Mouse (Mus musculus) MEL (cell line): ENCODE results near the gene Steap3. TPM values are rescaled to one million over a fixed set of nuclear protein-coding genes. Genes with fewer than 3 reads are reported as not detected.

ENCODE experiments used
- DNase-seq: peaks from one replicate; pipeline ENCODE4 v3.0.0; 2011; ENCODE audit warnings: low read depth, low spot score
- H3K27ac ChIP-seq: 2 replicates; pipeline ENCODE4 v1.5.1; 2012; ENCODE audit warnings: low read depth, mild to moderate bottlenecking, control low read depth, low read length, moderate library complexity; ENCODE audit not compliant: control insufficient read depth
- H3K27me3 ChIP-seq, 2 experiments: fragments of 150-350 bp in 1 of 2; sonication (generic) in 1 of 2; 2 replicates each; pipeline ENCODE4 v1.6.1; 2012; ENCODE audit warnings: low read length in 2 of 2, mild to moderate bottlenecking in 2 of 2, improper control_type of control experiment in 1 of 2, moderate library complexity in 1 of 2; ENCODE audit not compliant: insufficient read depth in 2 of 2, control insufficient read depth in 1 of 2
- H3K36me3 ChIP-seq, 2 experiments: 2 replicates each; pipeline ENCODE4 v1.6.1; 2012 to 2014; ENCODE audit warnings: low read length in 2 of 2, improper control_type of control experiment in 1 of 2, inconsistent platforms in 1 of 2, mild to moderate bottlenecking in 1 of 2; ENCODE audit not compliant: insufficient read depth in 2 of 2, control insufficient read depth in 1 of 2
- H3K4me1 ChIP-seq, 2 experiments: fragments of 150-350 bp in 1 of 2; sonication (generic) in 1 of 2; 2 replicates each; pipeline ENCODE4 v1.6.1; 2012; ENCODE audit warnings: low read length in 2 of 2, improper control_type of control experiment in 1 of 2, mild to moderate bottlenecking in 1 of 2; ENCODE audit not compliant: insufficient read depth in 2 of 2, control insufficient read depth in 1 of 2
- H3K4me3 ChIP-seq, 2 experiments: fragments of 150-350 bp in 1 of 2; sonication (generic) in 1 of 2; 2 replicates each; pipeline ENCODE4 v1.5.1; 2012; ENCODE audit warnings: low read depth in 2 of 2, low read length in 2 of 2, mild to moderate bottlenecking in 2 of 2, moderate library complexity in 2 of 2, control low read depth in 1 of 2, improper control_type of control experiment in 1 of 2; ENCODE audit not compliant: control insufficient read depth in 1 of 2, insufficient read depth in 1 of 2
- H3K79me2 ChIP-seq: 2 replicates; pipeline ENCODE4 v1.6.1; 2012; ENCODE audit warnings: mild to moderate bottlenecking, low read length, moderate library complexity; ENCODE audit not compliant: control insufficient read depth, poor library complexity, insufficient read depth
- H3K9ac ChIP-seq: 2 replicates; pipeline ENCODE4 v1.6.1; 2012; ENCODE audit warnings: low read depth, mild to moderate bottlenecking, control low read depth, low read length, moderate library complexity; ENCODE audit not compliant: control insufficient read depth, poor library complexity, severe bottlenecking
- H3K9me3 ChIP-seq: fragments of 150-350 bp; sonication (generic); replicated peaks from 2 replicates; pipeline ENCODE4 v1.6.1; 2012; ENCODE audit warnings: mild to moderate bottlenecking, low read length, improper control_type of control experiment, moderate library complexity; ENCODE audit not compliant: insufficient read depth
- BHLHE40 ChIP-seq: IDR thresholded peaks from 2 replicates; pipeline ENCODE4 v1.6.1; 2012; ENCODE audit warnings: low read depth, mild to moderate bottlenecking, inconsistent platforms, low read length, improper control_type of control experiment, borderline replicate concordance
- CTCF ChIP-seq, 3 experiments: IDR thresholded peaks in 2 of 3; conservative IDR thresholded peaks in 1 of 3; 2 replicates each; pipeline ENCODE4 v1.5.1; 2011 to 2012; ENCODE audit warnings: low read length in 3 of 3, low read depth in 2 of 3, mild to moderate bottlenecking in 2 of 3, improper control_type of control experiment in 1 of 3, inconsistent platforms in 1 of 3, mixed read lengths in 1 of 3, moderate library complexity in 1 of 3; ENCODE audit not compliant: control insufficient read depth in 1 of 3, insufficient read depth in 1 of 3, poor library complexity in 1 of 3, severe bottlenecking in 1 of 3
- EP300 ChIP-seq, 2 experiments: IDR thresholded peaks; 2 replicates each; pipeline ENCODE4 v1.6.1; 2011; ENCODE audit warnings: improper control_type of control experiment in 2 of 2, low read length in 2 of 2, low read depth in 1 of 2, mild to moderate bottlenecking in 1 of 2
- ETS1 ChIP-seq: IDR thresholded peaks from 2 replicates; pipeline ENCODE4 v1.6.1; 2012; ENCODE audit warnings: low read depth, mild to moderate bottlenecking, inconsistent platforms, low read length, improper control_type of control experiment, moderate library complexity
- GATA1 ChIP-seq: IDR thresholded peaks from 2 replicates; pipeline ENCODE4 v1.6.1; 2011; ENCODE audit warnings: low read depth, low read length, improper control_type of control experiment
- JUND ChIP-seq: IDR thresholded peaks from 2 replicates; pipeline ENCODE4 v1.6.1; 2011; ENCODE audit warnings: low read depth, mild to moderate bottlenecking, improper control_type of control experiment, low read length
- KAT2A ChIP-seq: conservative IDR thresholded peaks from 2 replicates; pipeline ENCODE4 v1.6.1; 2012; ENCODE audit warnings: low read depth, low read length, improper control_type of control experiment, inconsistent platforms
- MAX ChIP-seq: IDR thresholded peaks from 2 replicates; pipeline ENCODE4 v1.6.1; 2011; ENCODE audit warnings: low read length, improper control_type of control experiment
- MEF2A ChIP-seq: IDR thresholded peaks from 2 replicates; pipeline ENCODE4 v1.6.1; 2014; ENCODE audit warnings: low read depth, mild to moderate bottlenecking, inconsistent platforms, low read length, improper control_type of control experiment; ENCODE audit not compliant: poor library complexity, insufficient replicate concordance, severe bottlenecking; ENCODE audit errors: extremely low read depth
- MYB ChIP-seq: IDR thresholded peaks from 2 replicates; pipeline ENCODE4 v1.6.1; 2011; ENCODE audit warnings: mild to moderate bottlenecking, low read depth, low read length, improper control_type of control experiment
- NELFE ChIP-seq: IDR thresholded peaks from 2 replicates; pipeline ENCODE4 v1.6.1; 2011; ENCODE audit warnings: low read depth, low read length, improper control_type of control experiment
- NRF1 ChIP-seq: IDR thresholded peaks from 2 replicates; pipeline ENCODE4 v1.6.1; 2014; ENCODE audit warnings: low read depth, mild to moderate bottlenecking, inconsistent platforms, low read length, improper control_type of control experiment, moderate library complexity; ENCODE audit not compliant: poor library complexity, insufficient read depth, severe bottlenecking
- RAD21 ChIP-seq: IDR thresholded peaks from 2 replicates; pipeline ENCODE4 v1.6.1; 2011; ENCODE audit warnings: mild to moderate bottlenecking, low read depth, low read length, improper control_type of control experiment
- RCOR1 ChIP-seq: IDR thresholded peaks from 2 replicates; pipeline ENCODE4 v1.6.1; 2012; ENCODE audit warnings: low read depth, mild to moderate bottlenecking, inconsistent platforms, low read length, improper control_type of control experiment
- SMC3 ChIP-seq: IDR thresholded peaks from 2 replicates; pipeline ENCODE4 v1.6.1; 2011; ENCODE audit warnings: low read depth, low read length, improper control_type of control experiment
- TBP ChIP-seq: IDR thresholded peaks from 2 replicates; pipeline ENCODE4 v1.8.0; 2011; ENCODE audit warnings: low read depth, low read length, improper control_type of control experiment
- TCF12 ChIP-seq: IDR thresholded peaks from 2 replicates; pipeline ENCODE4 v1.6.1; 2014; ENCODE audit warnings: low read depth, mild to moderate bottlenecking, inconsistent platforms, low read length, improper control_type of control experiment, moderate library complexity
- UBTF ChIP-seq: IDR thresholded peaks from 2 replicates; pipeline ENCODE4 v1.6.1; 2012; ENCODE audit warnings: low read depth, mild to moderate bottlenecking, inconsistent platforms, low read length, improper control_type of control experiment, moderate library complexity, borderline replicate concordance; ENCODE audit not compliant: insufficient read depth
- USF1 ChIP-seq: IDR thresholded peaks from 2 replicates; pipeline ENCODE4 v1.6.1; 2014; ENCODE audit warnings: low read depth, mild to moderate bottlenecking, inconsistent platforms, low read length, improper control_type of control experiment, moderate library complexity
- ZC3H11A ChIP-seq: IDR thresholded peaks from 2 replicates; pipeline ENCODE4 v1.6.1; 2012; ENCODE audit warnings: low read depth, mild to moderate bottlenecking, inconsistent platforms, low read length, improper control_type of control experiment
- ZNF384 ChIP-seq: IDR thresholded peaks from 2 replicates; pipeline ENCODE4 v1.6.1; 2012; ENCODE audit warnings: low read depth, mild to moderate bottlenecking, inconsistent platforms, low read length, improper control_type of control experiment
- polyA plus RNA-seq, 2 experiments: library from polyadenylated mRNA; stranded (reverse) in 1 of 2; unstranded in 1 of 2; fragments of >175 nt in 1 of 2; fragments of >200 nt in 1 of 2; gene quantifications; 2 replicates each; pipeline versions ENCODE4 v1.2.1 to v1.2.4; 2012; ENCODE audit warnings: low replicate concordance in 2 of 2, low read depth in 1 of 2; ENCODE audit not compliant: insufficient read length in 2 of 2, insufficient read depth in 1 of 2, missing spikeins in 1 of 2
- total RNA-seq: library from RNA; depleted of rRNA; stranded (reverse); fragments of 300-350 nt; gene quantifications from 2 replicates; pipeline ENCODE4 v1.2.3, GENCODE M21; 2012

Gene Steap3
- total and polyA plus RNA-seq, 3 experiments = 50.2 to 101 (median 98.2) TPM

- TF ChIP-seq ZNF384 (no peak), USF1 (no peak), UBTF (no peak), BHLHE40 (no peak), MEF2A (no peak), KAT2A (no peak), TBP (peak; percentile 61; the same call in 1 of the 2 replicates), JUND (no peak), RCOR1 (no peak)
Measured at GRCm38 (mm10) chr1:120293803-120294202, 21.3 kb upstream of the Steap3 start (continued).

- peak; percentile 60; the same call in 1 of the 2 replicates for TF ChIP-seq TCF12
- TF ChIP-seq GATA1 = peak; percentile 20; the same call in 1 of the 2 replicates
- no peak for TF ChIP-seq JUND
- TF ChIP-seq ETS1 = peak; percentile 60
- peak in 1 of 2 experiments; percentile 53; a peak in 1 of 4 replicates for TF ChIP-seq EP300 (IDR thresholded peaks at IDR 0.05; ENCODE audit: low read depth in 1 of 2, low read length in 2 of 2)
- no peak for TF ChIP-seq NRF1
- H3K4me3 ChIP-seq = no peak overlapping the region
- no peaks in the 10 kb centered on the region for H3K79me2 ChIP-seq
- H3K9me3 ChIP-seq = no peaks in the 10 kb centered on the region
- H3K27me3 ChIP-seq = no peaks in the 10 kb centered on the region
- no peak overlapping the region for H3K27ac ChIP-seq
- no peak for DNase-seq
- no peaks in the 10 kb centered on the region for H3K36me3 ChIP-seq
- H3K4me1 ChIP-seq = peaks cover 4 to 9% of the 10 kb centered on the region in 2 experiments; a peak in 2 of 4 replicates
- H3K9ac ChIP-seq = no peak overlapping the region
Measured at GRCm38 (mm10) chr1:120291709-120292108, 19.2 kb upstream of the Steap3 start.

GRCm38 (mm10) chr1:120289843-120290242, 17.3 kb upstream of the Steap3 start:
- Histone ChIP-seq H3K4me3 (no peak overlapping the region), H3K9ac (no peak overlapping the region)

More at GRCm38 (mm10) chr1:120289843-120290242, 17.3 kb upstream of the Steap3 start:
- DNase-seq = peak; percentile 40
- TF ChIP-seq ZNF384 (no peak), EP300 (IDR thresholded peaks at IDR 0.05; ENCODE audit: low read depth in 1 of 2, low read length in 2 of 2) (no peak), MAX (no peak), ZC3H11A (peak; percentile 69), RCOR1 (peak; percentile 19; the same call in 1 of the 2 replicates), RAD21 (peak; percentile 83), GATA1 (peak; percentile 42; the same call in 1 of the 2 replicates), CTCF (IDR thresholded peaks at IDR 0.05 in 2 of 3, conservative IDR thresholded peaks at IDR 0.05 in 1 of 3; ENCODE audit: control insufficient read depth in 1 of 3, insufficient read depth in 1 of 3, low read depth in 2 of 3, low read length in 3 of 3, poor library complexity in 1 of 3, severe bottlenecking in 1 of 3) (peak in 2 of 3 experiments; percentile 68 to 73; a peak in 4 of 6 replicates), MYB (no peak), SMC3 (peak; percentile 74), NELFE (no peak; the same call in 1 of the 2 replicates)
- peaks cover 4 to 9% of the 10 kb centered on the region in 2 experiments; a peak in 2 of 4 replicates for H3K4me1 ChIP-seq
- no peaks in the 10 kb centered on the region for H3K79me2 ChIP-seq
- H3K36me3 ChIP-seq = no peaks in the 10 kb centered on the region
- H3K9me3 ChIP-seq = no peaks in the 10 kb centered on the region
- H3K27me3 ChIP-seq = no peaks in the 10 kb centered on the region
- no peak overlapping the region for H3K27ac ChIP-seq
